Mouse (Mus musculus) yolk sac, embryonic 10.5 days (tissue): ENCODE results near the gene Mast3.

ENCODE experiments used
- DNase-seq: peaks from one replicate; pipeline ENCODE4 v3.0.0-alpha.2; 2017; ENCODE audit warnings: low spot score

The Mast3 gene

GRCm38 (mm10) chr8:70775851-70776495 is 28.9 kb downstream of the Mast3 start:
- DNase-seq: no peak

GRCm38 (mm10) chr8:70775227-70775626 is 29.6 kb downstream of the Mast3 start:
- DNase-seq: no peak

GRCm38 (mm10) chr8:70774740-70775139 is 30.1 kb downstream of the Mast3 start:
- no peak for DNase-seq

- no peak for DNase-seq
Measured at GRCm38 (mm10) chr8:70773833-70774232, 31.0 kb downstream of the Mast3 start.

GRCm38 (mm10) chr8:70773410-70773809 is 31.4 kb downstream of the Mast3 start:
- DNase-seq: no peak

- DNase-seq: no peak
Measured at GRCm38 (mm10) chr8:70772890-70773289, 32.0 kb downstream of the Mast3 start.

- no peak for DNase-seq
Measured at GRCm38 (mm10) chr8:70772075-70772474, 32.8 kb downstream of the Mast3 start.

GRCm38 (mm10) chr8:70771217-70771616 is 33.6 kb downstream of the Mast3 start:
- no peak for DNase-seq

GRCm38 (mm10) chr8:70770748-70771147 is 34.1 kb downstream of the Mast3 start:
- no peak for DNase-seq

GRCm38 (mm10) chr8:70769858-70770257 is 35.0 kb downstream of the Mast3 start:
- DNase-seq: no peak

GRCm38 (mm10) chr8:70769359-70769758 is 35.5 kb downstream of the Mast3 start:
- peak; percentile 86 for DNase-seq

- no peak for DNase-seq
Measured at GRCm38 (mm10) chr8:70768956-70769355, 35.9 kb downstream of the Mast3 start.

GRCm38 (mm10) chr8:70768231-70768776 is 36.5 kb downstream of the Mast3 start:
- no peak for DNase-seq

- DNase-seq: no peak
Measured at GRCm38 (mm10) chr8:70767503-70767902, 37.4 kb downstream of the Mast3 start.

GRCm38 (mm10) chr8:70766571-70767440 is 38.0 kb downstream of the Mast3 start:
- peak; percentile 92 for DNase-seq

GRCm38 (mm10) chr8:70765838-70766570 is 38.9 kb downstream of the Mast3 start:
- DNase-seq: peak; percentile 59

GRCm38 (mm10) chr8:70765329-70765728 is 39.5 kb downstream of the Mast3 start:
- no peak for DNase-seq

GRCm38 (mm10) chr8:70764676-70765075 is 40.2 kb downstream of the Mast3 start:
- DNase-seq: no peak

- DNase-seq: peak; percentile 83
Measured at GRCm38 (mm10) chr8:70764026-70764425, 40.8 kb downstream of the Mast3 start.

GRCm38 (mm10) chr8:70763354-70763753 is 41.5 kb downstream of the Mast3 start:
- no peak for DNase-seq

GRCm38 (mm10) chr8:70762118-70762517 is 42.7 kb downstream of the Mast3 start:
- DNase-seq: no peak

GRCm38 (mm10) chr8:70760775-70761406 is 44.0 kb downstream of the Mast3 start, which contains the start of gene Mpv17l2:
TSS of gene Mpv17l2 (minus strand) at chr8:70760946.
- DNase-seq: peak; percentile 99
